Mouse (Mus musculus) embryo, embryonic 11 days (tissue): ENCODE data around the gene Uhrf1bp1l.

Source experiments
- DNase-seq: peaks from one replicate; pipeline ENCODE4 v3.0.0-alpha.2; 2015

Uhrf1bp1l gene

DNA sequence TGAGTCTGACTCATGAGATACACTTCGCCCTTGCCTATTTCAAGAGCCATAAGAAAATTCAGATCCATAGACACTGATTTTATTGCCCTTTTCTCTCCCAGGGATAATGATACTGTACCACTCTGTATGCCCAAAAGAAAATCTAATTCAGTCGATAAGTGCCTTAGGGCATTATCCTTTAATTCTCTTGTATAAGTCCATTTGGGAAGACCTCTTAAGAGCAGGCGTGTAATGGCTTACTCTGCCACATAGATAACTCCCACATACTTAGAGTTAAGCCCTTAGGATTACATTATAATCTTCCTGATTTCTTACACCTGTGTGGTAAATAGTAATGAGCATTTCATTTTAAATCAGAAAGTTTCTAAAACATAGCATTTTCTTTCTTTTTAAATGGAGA is 1.8 kb downstream of the Uhrf1bp1l start:
- DNase-seq = no peak

DNA sequence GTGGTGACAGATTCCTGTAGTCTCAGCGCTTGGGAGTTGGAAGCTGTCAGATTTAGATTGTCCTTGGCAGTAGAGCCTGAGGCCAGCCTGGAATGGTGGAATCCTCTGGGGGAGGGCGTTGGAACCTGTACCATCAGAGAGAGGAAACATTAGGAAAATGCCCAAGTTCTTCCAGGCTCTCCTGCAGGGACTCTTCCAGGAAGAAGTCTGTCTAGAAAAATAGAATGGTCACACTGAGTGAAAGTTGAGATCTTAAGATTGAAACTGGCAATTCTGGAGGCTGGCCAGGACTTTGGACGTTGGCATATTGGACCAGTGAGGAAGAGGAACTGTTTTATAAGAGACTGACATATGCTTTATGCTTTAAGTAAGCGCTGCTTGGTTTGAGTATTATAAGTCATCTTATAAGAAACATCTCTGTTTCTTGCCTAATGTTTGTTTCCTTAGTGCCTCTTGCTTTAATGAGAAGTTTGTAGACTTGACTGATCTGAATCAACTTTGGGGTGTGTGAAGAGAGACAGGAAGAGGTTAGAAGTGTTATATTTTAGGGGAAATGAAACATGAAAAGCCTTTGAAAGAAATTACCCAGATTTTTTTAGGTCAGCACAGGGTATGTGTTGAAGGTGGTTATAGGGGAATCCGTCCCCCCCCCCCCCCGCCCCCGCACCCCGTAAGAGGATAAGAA is 2.6 kb downstream of the Uhrf1bp1l start:
- no peak for DNase-seq

DNA sequence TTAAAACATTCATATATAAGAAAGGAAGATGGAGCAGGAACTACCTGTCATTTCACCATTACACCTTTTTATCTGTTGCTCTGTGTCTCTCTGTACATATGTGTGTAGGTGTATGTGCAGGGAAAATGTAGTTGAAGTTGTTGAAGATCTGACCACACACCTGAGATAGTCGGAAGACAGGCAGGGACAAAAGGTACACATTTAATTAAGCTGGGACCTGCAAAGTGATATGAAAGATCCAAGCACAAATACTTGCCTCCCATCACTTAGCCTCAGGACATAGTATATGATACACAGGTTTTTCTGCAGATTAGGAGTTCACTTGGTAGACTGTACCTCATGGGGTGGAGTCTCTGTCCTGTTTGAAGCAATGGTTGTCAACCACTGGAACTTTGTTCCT is 3.1 kb downstream of the Uhrf1bp1l start:
- no peak for DNase-seq

DNA sequence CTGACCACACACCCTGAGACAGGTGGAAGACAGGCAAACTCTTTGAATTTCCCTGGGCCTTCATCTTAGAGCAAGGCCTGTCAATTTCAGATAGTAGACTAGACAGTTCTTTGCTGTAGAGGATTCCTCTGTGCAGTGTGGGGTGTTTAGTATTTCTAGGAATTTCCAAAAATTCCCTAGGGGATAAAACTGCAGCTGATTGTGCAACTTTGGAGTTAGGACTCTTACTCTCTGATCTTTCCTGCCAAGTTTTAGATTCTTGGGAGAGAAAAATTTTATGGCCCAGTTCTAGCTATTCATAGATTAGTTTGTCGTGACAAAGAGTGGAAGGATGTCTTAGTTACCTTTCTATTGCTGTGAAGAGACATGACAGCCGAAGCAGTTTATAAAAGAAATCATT is 3.8 kb downstream of the Uhrf1bp1l start:
- no peak for DNase-seq

- DNase-seq = no peak
Measured at GRCm38 (mm10) chr10:89751069-89751468, 6.3 kb downstream of the Uhrf1bp1l start.

- no peak for DNase-seq
Measured at GRCm38 (mm10) chr10:89755231-89755630, 10.4 kb downstream of the Uhrf1bp1l start.

GRCm38 (mm10) chr10:89760772-89761171 is 16.0 kb downstream of the Uhrf1bp1l start:
- DNase-seq = no peak

GRCm38 (mm10) chr10:89764457-89765121 is 19.8 kb downstream of the Uhrf1bp1l start:
- DNase-seq = no peak

- DNase-seq = no peak
Measured at GRCm38 (mm10) chr10:89765790-89766714, 21.3 kb downstream of the Uhrf1bp1l start.

DNA sequence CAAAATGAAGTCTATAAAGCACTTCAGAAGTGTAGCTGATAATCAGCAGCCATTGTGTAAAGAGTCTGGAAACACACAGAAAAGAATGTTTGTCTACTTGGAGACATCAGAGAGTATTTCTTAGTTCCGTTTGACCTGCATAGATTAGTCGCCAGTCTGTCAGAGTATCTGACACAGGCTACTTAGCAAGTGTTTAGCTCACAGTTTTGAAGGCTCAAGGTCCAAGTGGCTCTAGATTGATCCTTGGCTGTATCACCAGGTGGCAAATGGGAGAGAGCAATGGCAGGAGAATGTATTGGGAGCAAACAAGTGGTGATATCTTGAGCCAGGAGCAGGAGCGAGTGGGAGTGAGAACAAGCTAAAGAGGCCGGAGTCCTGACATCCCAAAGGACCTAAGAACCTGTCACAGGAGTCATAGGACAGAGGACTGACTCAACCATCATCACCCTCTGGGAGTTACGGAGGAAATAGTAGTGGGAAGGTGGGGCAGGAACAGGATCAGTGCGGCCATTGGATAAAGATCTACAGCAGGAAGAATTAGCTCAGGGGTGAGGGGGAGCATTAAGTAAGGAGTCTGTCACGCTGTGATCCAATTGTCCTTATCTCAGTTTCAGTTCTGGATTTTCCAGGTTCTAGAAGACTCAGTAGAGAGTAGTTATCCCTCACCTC is 23.7 kb downstream of the Uhrf1bp1l start:
- no peak for DNase-seq

- no peak for DNase-seq
Measured at GRCm38 (mm10) chr10:89769096-89769495, 24.3 kb downstream of the Uhrf1bp1l start.

- no peak for DNase-seq
Measured at GRCm38 (mm10) chr10:89771894-89772293, 27.1 kb downstream of the Uhrf1bp1l start.

DNA sequence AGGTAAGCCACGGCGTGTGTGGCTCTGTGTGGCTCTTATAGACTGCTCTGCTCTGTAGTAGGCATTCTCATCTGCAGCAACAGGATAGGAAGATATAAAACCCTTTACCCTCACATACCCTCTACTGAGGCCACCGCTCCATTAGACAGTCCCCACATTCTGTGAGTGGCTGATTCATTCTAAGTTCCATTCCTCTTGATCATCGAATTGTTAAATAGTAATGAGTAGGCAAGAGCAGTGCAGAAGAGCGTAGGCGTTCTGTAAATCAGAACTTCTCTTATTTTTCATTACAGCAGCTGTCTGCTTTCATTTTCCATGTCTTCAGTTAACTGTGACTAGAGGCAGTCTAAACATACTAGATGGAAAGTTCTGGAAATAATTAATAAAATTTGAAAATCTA is 31.2 kb downstream of the Uhrf1bp1l start:
- DNase-seq = no peak

DNA sequence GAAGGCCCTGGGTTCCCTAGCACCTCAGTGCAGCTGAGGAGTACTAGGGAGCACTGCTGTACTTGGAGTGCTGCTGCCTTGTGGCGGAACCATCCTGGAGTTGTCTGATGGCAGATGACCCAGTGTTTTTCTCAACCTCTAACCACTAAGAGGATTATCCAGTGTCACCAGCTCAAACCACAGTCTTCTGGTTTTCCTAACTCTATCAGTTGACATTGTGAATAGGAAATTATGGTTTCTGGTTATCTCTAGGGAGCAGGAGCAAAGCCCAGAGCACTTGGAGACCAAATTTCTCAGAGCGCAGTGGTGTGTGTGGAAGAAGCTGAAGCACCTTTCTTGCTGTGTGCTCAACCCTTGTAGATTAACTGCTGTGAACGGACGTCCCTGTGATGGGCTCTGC is 47.1 kb downstream of the Uhrf1bp1l start:
- DNase-seq = no peak

GRCm38 (mm10) chr10:89794121-89794520 is 49.3 kb downstream of the Uhrf1bp1l start:
- DNase-seq = no peak

GRCm38 (mm10) chr10:89819146-89819545 is 74.4 kb downstream of the Uhrf1bp1l start:
- no peak for DNase-seq

DNA sequence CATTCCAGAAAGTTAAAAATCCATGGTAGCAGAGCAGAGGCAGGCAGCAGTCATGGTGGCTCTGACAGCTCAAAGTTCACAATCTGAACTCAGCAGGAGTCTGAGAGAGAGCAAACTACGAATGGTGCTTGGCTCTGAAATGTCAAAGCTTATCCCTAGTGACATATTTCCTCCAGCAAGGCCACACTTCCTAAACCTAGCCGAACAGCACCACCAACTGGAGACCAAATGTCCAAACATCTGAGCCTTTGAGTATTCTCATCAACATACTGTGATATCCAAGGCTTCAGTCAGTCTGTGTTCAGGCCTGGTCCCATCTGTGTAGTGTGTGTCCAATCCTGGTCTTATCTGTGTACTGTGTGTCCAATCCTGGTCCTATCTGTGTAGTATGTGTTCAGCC is 79.1 kb downstream of the Uhrf1bp1l start:
- peak; percentile 47 for DNase-seq

DNA sequence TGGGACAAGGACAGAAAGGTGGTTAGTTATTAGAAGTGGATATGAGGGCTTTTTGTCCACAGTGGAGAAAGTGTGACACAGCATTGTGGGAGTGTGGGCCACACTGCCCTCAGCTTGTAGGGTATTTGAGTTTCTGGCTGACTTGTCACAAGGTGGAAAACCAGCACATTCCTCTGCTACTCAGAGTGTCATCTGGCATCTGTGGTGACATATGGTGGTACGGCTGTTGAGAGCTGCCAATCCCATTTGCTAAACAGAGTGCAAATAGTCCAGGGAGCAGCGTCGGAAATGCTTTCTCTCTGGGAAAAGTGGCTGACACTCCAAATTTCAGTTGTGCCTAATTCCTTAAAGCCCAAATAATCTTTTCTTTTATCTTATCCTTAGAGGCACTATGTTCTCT is 82.1 kb downstream of the Uhrf1bp1l start:
- DNase-seq = peak; percentile 4

- no peak for DNase-seq
Measured at GRCm38 (mm10) chr10:89832334-89832733, 87.5 kb downstream of the Uhrf1bp1l start.

GRCm38 (mm10) chr10:89833166-89833565 is 88.4 kb downstream of the Uhrf1bp1l start:
- no peak for DNase-seq

- no peak for DNase-seq
Measured at GRCm38 (mm10) chr10:89837476-89837875, 92.7 kb downstream of the Uhrf1bp1l start.

DNA sequence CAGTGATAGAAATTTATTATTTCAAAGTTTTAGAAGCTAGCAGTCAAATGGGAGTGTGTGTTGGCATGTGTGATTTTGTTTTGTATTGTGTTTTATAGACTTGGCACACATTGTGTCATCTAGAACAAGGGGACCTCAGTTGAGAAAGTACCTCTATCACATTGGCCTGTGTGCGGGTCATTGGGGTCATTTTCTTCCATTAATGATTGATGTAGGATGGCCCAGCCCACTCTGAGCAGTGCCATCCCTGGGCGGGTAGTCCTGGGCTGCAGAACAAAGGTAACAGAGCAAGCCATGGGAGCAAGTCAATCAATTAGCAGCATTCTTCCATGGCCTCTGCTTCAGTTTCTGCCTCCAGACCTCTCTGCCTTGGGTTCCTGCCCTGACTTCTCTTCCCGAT is 94.0 kb downstream of the Uhrf1bp1l start:
- no peak for DNase-seq

- no peak for DNase-seq
Measured at GRCm38 (mm10) chr10:89850951-89851350, 106.2 kb downstream of the Uhrf1bp1l start.
